20 mouse cellular contexts compared by ENCODE assay signal in genomic region chrX:9652806-9653205, GRCm38 (mm10). TPM values are rescaled to one million over a fixed set of nuclear protein-coding genes. Genes with fewer than 3 reads are reported as not detected.
DNase-seq lines count a peak whose midpoint lies in the region; ATAC-seq lines count a peak whose summit lies in the region.
"Had no signal": no experiment of that assay in that cellular context is flagged by ENCODE, and none has a peak within 500 bp of the region (broad histone marks: within the 10 kb centered on the region; RNA-seq: fewer than 3 reads in every experiment).

No protein-coding gene starts in this region.

- no peaks in the 10 kb centered on the region for H3K27me3 ChIP-seq in kidney, embryonic 15.5 days
- H3K27me3 ChIP-seq: hindbrain, embryonic 13.5 days; midbrain, embryonic 13.5 days had no signal

- no peak overlapping the region for H3K4me3 ChIP-seq in kidney, embryonic 15.5 days (replicated peaks)
- H3K4me3 ChIP-seq: hindbrain, embryonic 13.5 days; midbrain, embryonic 13.5 days had no signal

- H3K9me3 ChIP-seq in kidney, embryonic 15.5 days (replicated peaks), result no peaks in the 10 kb centered on the region
- H3K9me3 ChIP-seq: G1E; hindbrain, embryonic 13.5 days; midbrain, embryonic 13.5 days had no signal

- no peaks in the 10 kb centered on the region; the same call in 1 of the 2 replicates for H3K36me3 ChIP-seq in kidney, embryonic 15.5 days
- H3K36me3 ChIP-seq: hindbrain, embryonic 13.5 days had no signal

- H3K4me2 ChIP-seq in kidney, embryonic 15.5 days, result no peak overlapping the region
- H3K4me2 ChIP-seq: heart, embryonic 11.5 days; hindbrain, embryonic 13.5 days; midbrain, embryonic 13.5 days had no signal

- no peaks in the 10 kb centered on the region for H3K4me1 ChIP-seq in kidney, embryonic 15.5 days
- H3K4me1 ChIP-seq: hindbrain, embryonic 13.5 days; midbrain, embryonic 13.5 days had no signal

- no peak overlapping the region for H3K27ac ChIP-seq in kidney, embryonic 15.5 days
- H3K27ac ChIP-seq: hindbrain, embryonic 13.5 days; macrophage; midbrain, embryonic 13.5 days had no signal

- WGBS in kidney, embryonic 15.5 days, result 37% methylated on average over 3 of the region's 3 CpGs

- ATAC-seq in kidney, embryonic 15.5 days (replicated peaks; ENCODE audit: low FRiP score), result peak; percentile 46; the same call in 1 of the 2 replicates
- ATAC-seq: CD4-positive, CD25-positive, alpha-beta regulatory T cell, adult 4 months; intestine, postnatal 0 days; liver, postnatal 0 days; midbrain, embryonic 13.5 days had no signal

- DNase-seq in kidney, adult 11 months, result no peak
- peak; percentile 72 for DNase-seq in 3T3-L1 (ENCODE audit: low read depth, low spot score)
- peak; percentile 40 for DNase-seq in Muller cell, postnatal 12 days (ENCODE audit: inconsistent ontology term)
- DNase-seq in cerebellum, postnatal 10 days, result peak; percentile 68 to 73
- no peak for DNase-seq in embryo, embryonic 10 days (ENCODE audit: low spot score)
- DNase-seq in urinary bladder, postnatal 4 days (ENCODE audit: low spot score in 2 of 2), result no peak
- DNase-seq: adrenal gland, adult 2 months; heart, postnatal 14 days; liver; liver, postnatal 0 days; right cerebral cortex, adult 18-20 months; thymus, adult 18-20 months had no signal

- H3K9ac ChIP-seq in kidney, embryonic 15.5 days, result no peak overlapping the region
- H3K9ac ChIP-seq: hindbrain, embryonic 13.5 days; liver, postnatal 0 days; midbrain, embryonic 13.5 days had no signal

RNA-seq across cellular contexts. Expression of gene Dynlt3, which starts 10.0 kb away (rescaled TPM):
- polyA plus RNA-seq in kidney, embryonic 15.5 days (2015; fragmentation: Nextera tagmentation; extraction: Ambion mirVana), result 55.4 and 57.1 TPM in 2 replicates

Comparison
In these comparisons a context has a peak if more than half of its experiments do, and no peak if none do; other contexts are left out.
1. DNase-seq: peak in 3T3-L1 (single experiment), Muller cell, postnatal 12 days (single experiment) and cerebellum, postnatal 10 days (2 of 2); none in kidney, adult 11 months (single experiment), embryo, embryonic 10 days (single experiment) and urinary bladder, postnatal 4 days (0 of 2).